Mouse (Mus musculus) frontal cortex, postnatal 36 days (tissue): ENCODE data around the gene Mrap2.
A peak's percentile ranks its signal among the peaks of the same experiment; 100 is the strongest.
"Not testable (repeated sequence)": the region's sequence is repeated elsewhere in the genome, so short reads cannot be mapped to it uniquely, and the experiment has no call there.

ENCODE experiments used
- DNase-seq, 2 experiments: peaks; one replicate each; pipeline ENCODE4 v3.0.0; 2022; ENCODE audit warnings: low spot score in 2 of 2

Mrap2 gene

GRCm38 (mm10) chr9:87144106-87144505, at the start of gene Mrap2:
Gene Mrap2, plus strand, starts transcription at chr9:87144306.
- peak; percentile 70 to 73 for DNase-seq

- peak; percentile 31 to 45 for DNase-seq
Observed at GRCm38 (mm10) chr9:87097989-87098388, 46.1 kb upstream of the Mrap2 start.

GRCm38 (mm10) chr9:87115019-87115418, 29.1 kb upstream of the Mrap2 start:
- DNase-seq: peak in 1 of 2 experiments; percentile 4

DNA sequence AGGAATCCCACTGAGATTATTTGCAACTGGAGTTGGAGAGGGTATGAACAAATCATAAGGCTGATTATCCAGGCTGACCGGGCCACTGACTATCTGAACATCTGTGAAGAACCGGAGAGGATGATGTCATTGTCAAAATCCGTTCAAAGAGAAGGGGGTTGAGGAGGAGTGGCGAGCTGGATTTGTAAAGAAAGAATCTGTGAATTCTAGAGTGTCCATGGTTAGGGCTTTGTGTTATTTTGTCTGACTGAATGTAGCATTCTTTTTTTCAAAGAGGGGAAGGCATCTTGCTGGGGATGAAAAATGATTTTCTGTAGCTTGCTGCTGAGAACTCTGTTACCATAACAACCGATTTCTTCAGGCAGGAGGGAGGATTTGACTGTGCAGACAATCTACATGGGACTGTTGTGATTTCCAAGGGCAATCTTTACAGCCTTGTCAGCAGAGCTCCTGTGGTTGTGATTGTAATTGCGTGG, 28.6 kb upstream of the Mrap2 start:
- peak; percentile 9 to 38 for DNase-seq

DNA sequence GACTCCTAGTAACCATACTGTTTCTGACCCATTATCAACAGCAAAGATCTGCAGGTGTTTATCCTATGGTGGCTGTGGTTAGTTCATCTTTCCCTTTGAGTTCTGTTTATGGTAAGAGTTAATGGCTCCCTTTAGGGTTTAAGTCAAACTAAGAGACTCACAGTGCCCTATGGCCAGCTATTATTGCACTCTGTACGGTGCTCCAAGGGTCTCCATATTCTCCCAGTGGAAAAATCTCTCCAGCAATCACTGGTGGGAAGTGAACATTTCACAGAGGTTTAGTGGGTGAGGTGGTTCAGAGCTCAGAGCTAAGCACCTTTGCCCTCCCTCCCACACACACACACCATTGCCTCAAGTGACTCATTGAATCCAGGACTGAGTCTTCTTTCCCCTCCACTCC, 28.1 kb upstream of the Mrap2 start:
- no peak for DNase-seq

DNA sequence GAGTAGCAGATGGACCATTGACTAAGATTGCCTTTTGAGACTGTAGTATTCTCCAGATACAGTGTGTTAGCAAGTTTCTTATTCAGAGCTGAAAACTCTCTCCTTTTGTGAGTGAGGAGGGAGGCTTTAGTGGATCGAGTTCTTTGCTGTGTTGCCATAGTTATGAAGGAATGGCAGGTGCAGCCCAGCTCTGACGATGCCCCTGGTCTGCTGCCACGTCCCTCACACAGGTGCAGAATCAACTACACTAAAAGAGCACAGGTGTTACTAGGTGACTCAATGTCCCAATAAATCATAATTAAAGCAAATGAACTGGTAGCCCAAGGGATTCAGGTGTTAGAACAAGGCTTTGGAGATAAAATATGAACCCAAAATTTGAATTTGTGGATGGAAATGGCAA, 25.1 kb upstream of the Mrap2 start:
- no peak for DNase-seq

DNA sequence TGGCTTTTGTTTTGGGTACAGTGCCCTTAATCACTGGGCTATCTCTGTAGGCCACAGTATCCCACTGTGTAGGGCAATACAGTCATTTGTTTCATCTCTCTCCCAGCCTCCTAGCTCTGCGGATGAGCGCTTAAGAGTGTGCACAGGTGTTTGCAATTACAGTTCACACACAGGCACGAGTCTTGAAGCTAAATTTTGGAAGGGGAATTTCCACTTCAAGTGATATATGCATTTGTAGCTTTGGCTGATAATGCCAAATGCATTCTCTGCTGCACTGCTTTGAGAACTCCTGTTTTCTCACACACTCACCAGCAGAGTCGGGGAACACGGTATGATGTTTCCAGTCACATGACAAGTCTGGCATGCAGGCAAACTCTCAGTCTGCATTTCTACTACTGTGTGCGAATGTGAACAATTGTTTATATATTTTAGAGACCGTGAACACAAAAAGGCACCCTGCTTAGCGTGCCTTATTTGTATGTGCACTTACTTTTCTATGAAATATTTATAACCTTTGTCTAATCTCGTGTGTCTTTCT, 22.1 kb upstream of the Mrap2 start:
- no peak for DNase-seq

- not testable (repeated sequence) for DNase-seq
Observed at GRCm38 (mm10) chr9:87127046-87127445, 17.1 kb upstream of the Mrap2 start.

DNA sequence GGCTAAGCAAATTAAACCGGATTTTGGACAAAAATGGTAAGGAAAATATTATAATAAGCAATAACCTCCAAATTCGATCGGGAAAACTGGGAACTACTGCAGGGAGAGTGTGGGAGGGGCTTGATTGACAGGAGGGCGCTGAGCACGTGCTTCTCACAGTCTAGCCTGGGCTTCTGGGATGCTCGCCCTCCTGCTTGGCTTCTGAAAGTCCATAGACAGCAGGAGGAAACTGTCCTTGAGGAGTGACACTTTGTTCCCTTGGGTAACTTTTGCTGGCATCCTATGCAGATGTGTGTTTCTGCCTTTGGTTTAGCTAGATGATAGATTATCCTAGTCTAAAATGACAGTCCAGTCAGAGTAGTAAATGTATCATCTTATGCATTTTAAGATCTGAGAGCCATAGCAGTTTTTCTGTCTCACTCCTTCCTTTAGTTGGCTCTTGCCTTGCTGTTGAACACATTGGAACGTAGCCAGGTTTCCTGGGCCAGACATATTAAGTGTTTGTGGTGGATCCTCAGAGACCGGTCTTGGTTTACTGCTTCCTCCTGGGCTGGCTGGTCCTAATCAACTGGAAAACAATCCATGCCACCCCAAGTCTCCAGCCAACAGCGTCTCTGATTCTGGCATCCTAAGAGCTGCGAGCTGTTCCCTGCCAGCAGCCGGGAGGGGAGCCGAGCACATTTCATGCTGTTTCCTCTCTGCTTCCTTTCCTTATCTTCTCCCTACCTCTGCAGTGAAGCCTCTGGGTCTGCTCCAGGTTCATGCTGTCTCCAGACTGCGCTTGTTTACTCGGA, 8.1 kb upstream of the Mrap2 start:
- peak in 1 of 2 experiments; percentile 4 for DNase-seq

DNA sequence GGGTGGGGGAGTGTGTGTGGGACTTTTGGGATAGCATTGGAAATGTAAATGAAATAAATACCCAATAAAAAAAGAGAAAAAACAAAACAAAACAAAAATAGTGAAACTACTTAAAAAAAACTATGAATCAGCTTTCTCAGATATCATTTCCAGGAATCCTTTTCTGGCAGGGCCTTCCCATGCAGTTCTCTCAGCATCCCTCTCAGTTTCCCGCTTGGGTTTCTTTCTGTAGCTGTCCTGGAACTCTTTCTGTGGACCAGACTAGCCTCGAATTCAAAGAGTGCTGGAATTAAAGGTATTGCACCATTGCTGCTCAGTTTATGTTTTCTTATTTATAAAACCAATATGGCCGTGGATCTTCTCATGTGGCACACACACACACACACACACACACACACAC, 1.0 kb upstream of the Mrap2 start:
- DNase-seq: no peak

GRCm38 (mm10) chr9:87144532-87144931, 426 bp downstream of the Mrap2 start:
- no peak for DNase-seq

DNA sequence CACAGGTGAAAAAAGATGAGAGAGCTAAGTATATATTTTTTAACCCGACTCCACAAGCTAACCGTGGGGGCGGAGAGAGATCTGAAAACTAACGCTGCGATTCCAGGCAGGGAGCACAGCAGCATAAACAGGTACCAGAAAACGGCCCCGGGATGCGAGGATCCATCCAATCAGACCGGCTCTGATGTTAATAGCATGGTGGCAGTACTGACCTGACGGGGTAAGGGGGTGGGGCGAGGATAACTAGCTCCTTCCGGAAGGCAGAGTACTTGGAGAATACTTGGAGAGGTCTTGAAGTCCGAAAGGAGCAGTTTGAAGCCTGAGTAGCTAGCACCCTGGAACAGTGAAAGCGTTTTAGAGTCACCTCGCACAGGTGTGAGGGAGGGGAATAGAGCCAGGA, 1.1 kb downstream of the Mrap2 start:
- DNase-seq: no peak

DNA sequence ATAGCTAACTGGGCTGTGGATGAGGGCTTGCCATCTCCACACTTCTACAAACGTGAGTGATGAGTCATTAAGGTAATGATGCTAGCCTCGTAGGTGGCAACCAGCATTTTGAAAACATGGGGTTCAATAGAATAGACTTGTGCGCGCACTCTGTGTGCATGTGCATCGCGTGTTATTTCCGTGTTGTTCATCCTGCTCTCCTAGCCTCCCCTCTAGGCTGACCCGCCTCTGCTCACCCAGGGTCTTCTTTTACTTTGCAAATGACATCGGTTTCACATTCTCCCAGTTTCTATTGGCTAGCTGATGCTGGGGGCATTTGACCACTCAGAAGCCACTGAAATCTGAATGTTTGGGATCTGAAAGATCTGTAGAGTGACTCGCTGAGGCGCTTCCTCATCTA, 1.6 kb downstream of the Mrap2 start:
- DNase-seq: no peak

GRCm38 (mm10) chr9:87146400-87146799, 2.3 kb downstream of the Mrap2 start:
- DNase-seq: no peak

GRCm38 (mm10) chr9:87147927-87148326, 3.8 kb downstream of the Mrap2 start:
- no peak for DNase-seq

GRCm38 (mm10) chr9:87152641-87153325, 8.7 kb downstream of the Mrap2 start:
- no peak for DNase-seq

GRCm38 (mm10) chr9:87162559-87162958, 18.5 kb downstream of the Mrap2 start:
- no peak for DNase-seq

DNA sequence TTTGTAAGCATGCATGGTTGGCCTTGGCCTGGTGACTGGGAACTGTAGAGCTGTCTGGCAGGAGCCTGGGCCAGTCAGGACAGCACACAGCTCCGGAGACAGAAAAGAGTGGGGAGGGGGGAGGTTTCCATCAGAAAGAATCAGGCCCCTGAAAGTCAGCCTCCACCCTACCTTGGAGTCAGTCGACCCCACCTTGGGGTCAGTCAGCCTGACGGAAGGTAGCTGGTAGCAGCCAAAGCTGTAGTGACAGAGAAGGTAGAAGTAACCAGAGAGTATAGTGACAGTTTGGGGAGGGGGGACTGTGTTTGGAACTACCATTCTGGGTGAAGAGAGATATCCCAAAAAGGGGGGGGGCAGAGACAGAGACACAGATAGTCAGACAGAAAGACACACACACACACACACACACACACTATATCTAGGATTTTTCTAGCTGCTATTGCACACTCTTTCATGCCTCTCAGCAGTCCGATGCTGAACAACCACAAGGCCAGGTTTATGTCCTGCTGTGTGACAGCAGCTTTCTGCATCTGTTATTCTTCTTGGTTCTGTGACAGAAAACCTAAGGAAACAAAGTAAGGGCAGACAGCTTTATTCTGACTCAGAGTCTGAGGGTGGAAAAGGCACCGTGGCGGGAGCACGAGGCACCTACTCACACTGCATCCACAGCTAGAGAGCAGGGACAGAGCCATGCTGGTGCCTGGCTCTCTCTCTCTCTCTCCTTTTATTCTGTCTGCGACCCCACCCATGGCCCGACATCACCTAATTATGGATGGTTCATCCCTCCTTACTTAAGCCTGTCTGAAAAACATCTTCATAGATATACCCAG, 23.1 kb downstream of the Mrap2 start:
- peak in 1 of 2 experiments; percentile 26 for DNase-seq

- DNase-seq: no peak
Observed at GRCm38 (mm10) chr9:87168051-87168450, 23.9 kb downstream of the Mrap2 start.

- DNase-seq: no peak
Observed at GRCm38 (mm10) chr9:87169144-87169543, 25.0 kb downstream of the Mrap2 start.

GRCm38 (mm10) chr9:87170891-87171290, 26.8 kb downstream of the Mrap2 start:
- no peak for DNase-seq

DNA sequence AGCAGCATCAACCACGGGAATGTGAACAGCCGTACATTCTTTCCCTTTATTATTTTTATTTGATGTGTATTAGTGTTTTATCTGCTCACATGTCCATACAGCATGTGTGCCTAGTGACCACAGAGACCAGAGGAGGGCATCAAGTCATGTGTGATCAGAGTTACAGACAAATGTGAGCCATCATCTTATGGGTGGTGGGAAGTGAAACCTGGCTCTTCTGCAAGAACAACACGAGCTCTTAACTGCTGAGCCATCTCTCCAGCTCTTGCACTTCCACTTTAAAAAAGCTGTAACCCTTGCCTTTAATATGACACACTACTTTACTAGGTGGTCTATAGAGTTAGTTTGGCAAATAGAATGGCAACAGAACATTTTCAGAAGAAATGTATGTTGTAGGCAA, 27.4 kb downstream of the Mrap2 start:
- DNase-seq: no peak
